Mouse (Mus musculus) T-helper 2 cell (primary cell): ENCODE measurements around the gene Cmtm5.
"Not testable (repeated sequence)": the region's sequence is repeated elsewhere in the genome, so short reads cannot be mapped to it uniquely, and the experiment has no call there.

Experiments
- in situ Hi-C: fragments of 300-600 bp; cut with MboI, MseI; formaldehyde crosslinking; loops from one replicate; pipeline ENCODE4 v1.15.1; 2025; ENCODE audit warnings: high pct_unique_total_duplicates

The Cmtm5 gene

GRCm38 (mm10) chr14:54930431-54930830 is 5.6 kb upstream of the Cmtm5 start:
- in situ Hi-C loops: no loop called here

GRCm38 (mm10) chr14:54932645-54933150 is 3.4 kb upstream of the Cmtm5 start, which contains the start of gene Il25:
TSS of gene Il25 (plus strand) at chr14:54932695.
- in situ Hi-C loops: no loop called here

- in situ Hi-C loops: no loop called here
These were observed 735 bp downstream of the Cmtm5 start for GRCm38 (mm10) chr14:54936831-54937160.

GRCm38 (mm10) chr14:54937361-54938182 is 1.5 kb downstream of the Cmtm5 start:
- in situ Hi-C loops: no loop called here

- in situ Hi-C loops: no loop called here
These were observed 2.6 kb downstream of the Cmtm5 start for GRCm38 (mm10) chr14:54938431-54939219.

- in situ Hi-C loops: no loop called here
These were observed 3.5 kb downstream of the Cmtm5 start for GRCm38 (mm10) chr14:54939434-54940175.

- in situ Hi-C loops: no loop called here
These were observed 4.1 kb downstream of the Cmtm5 start for GRCm38 (mm10) chr14:54940176-54940530.

GRCm38 (mm10) chr14:54941024-54941978 is 5.2 kb downstream of the Cmtm5 start:
- in situ Hi-C loops: no loop called here

- in situ Hi-C loops: no loop called here
These were observed 6.4 kb downstream of the Cmtm5 start for GRCm38 (mm10) chr14:54942479-54942878.

GRCm38 (mm10) chr14:54943971-54944370 is 7.9 kb downstream of the Cmtm5 start:
- in situ Hi-C loops: no loop called here

GRCm38 (mm10) chr14:54944939-54945338 is 8.9 kb downstream of the Cmtm5 start:
- in situ Hi-C loops: no loop called here

- in situ Hi-C loops: no loop called here
These were observed 10.1 kb downstream of the Cmtm5 start for GRCm38 (mm10) chr14:54945975-54946704.

- in situ Hi-C loops: not testable (repeated sequence)
These were observed 10.9 kb downstream of the Cmtm5 start for GRCm38 (mm10) chr14:54947008-54947407.

- in situ Hi-C loops: no loop called here
These were observed 12.7 kb downstream of the Cmtm5 start for GRCm38 (mm10) chr14:54948781-54949180.

GRCm38 (mm10) chr14:54950493-54950892 is 14.4 kb downstream of the Cmtm5 start:
- in situ Hi-C loops: no loop called here

GRCm38 (mm10) chr14:54951587-54951986 is 15.5 kb downstream of the Cmtm5 start:
- in situ Hi-C loops: no loop called here

GRCm38 (mm10) chr14:54953664-54954206 is 17.7 kb downstream of the Cmtm5 start:
- in situ Hi-C loops: no loop called here

GRCm38 (mm10) chr14:54954474-54954873 is 18.4 kb downstream of the Cmtm5 start:
- in situ Hi-C loops: no loop called here

- in situ Hi-C loops: no loop called here
These were observed 19.4 kb downstream of the Cmtm5 start for GRCm38 (mm10) chr14:54955481-54955880.

GRCm38 (mm10) chr14:54956533-54956932 is 20.5 kb downstream of the Cmtm5 start:
- in situ Hi-C loops: no loop called here
